Mouse (Mus musculus) E14TG2a.4 (cell line): ENCODE results near the gene Zfp775.

Experiments
- H3K27me3 ChIP-seq: 2 replicates; pipeline ENCODE4 v1.6.1; 2014; ENCODE audit warnings: low read length, control low read depth; ENCODE audit not compliant: insufficient read depth
- H3K36me3 ChIP-seq: 2 replicates; pipeline ENCODE4 v1.6.1; 2014; ENCODE audit warnings: low read length, control low read depth; ENCODE audit not compliant: insufficient read depth
- H3K4me1 ChIP-seq: replicated peaks from 2 replicates; pipeline ENCODE4 v1.6.1; 2014; ENCODE audit warnings: low read depth, low read length, control low read depth
- H3K4me3 ChIP-seq: replicated peaks from 2 replicates; pipeline ENCODE4 v1.5.1; 2014; ENCODE audit warnings: mild to moderate bottlenecking, low read length
- H3K9me3 ChIP-seq: 2 replicates; pipeline ENCODE4 v1.6.1; 2014; ENCODE audit warnings: low read length, control low read depth
- CTCF ChIP-seq: conservative IDR thresholded peaks from 2 replicates; pipeline ENCODE4 v1.5.1; 2014; ENCODE audit warnings: low read length
- NANOG ChIP-seq: IDR thresholded peaks from 2 replicates; pipeline ENCODE4 v1.6.1; 2014; ENCODE audit warnings: borderline replicate concordance, low read length, mixed read lengths
- POU5F1 ChIP-seq: IDR thresholded peaks from 2 replicates; pipeline ENCODE4 v1.6.1; 2014; ENCODE audit warnings: low read length, borderline replicate concordance

The Zfp775 gene

DNA sequence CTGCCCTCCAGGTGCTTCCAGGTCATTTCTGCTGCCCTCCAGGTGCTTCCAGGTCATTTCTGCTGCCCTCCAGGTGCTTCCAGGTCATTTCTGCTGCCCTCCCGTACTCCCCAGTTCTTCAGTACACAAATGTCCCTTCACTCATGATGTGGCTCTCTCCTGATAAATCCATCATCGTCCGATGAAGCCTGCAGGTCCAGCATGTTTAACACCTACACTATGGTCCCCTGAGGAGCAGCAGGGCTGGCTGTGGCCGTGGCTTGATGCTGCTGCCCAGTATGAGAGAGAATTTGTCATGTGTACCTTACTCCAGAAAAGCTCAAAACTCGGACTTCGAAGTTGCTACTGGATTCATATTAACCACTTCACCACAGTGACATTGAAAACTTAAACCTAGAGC, 39.5 kb downstream of the Zfp775 start:
- TF ChIP-seq CTCF (no peak), NANOG (no peak), POU5F1 (no peak)
- no peaks in the 10 kb centered on the region for H3K36me3 ChIP-seq
- H3K27me3 ChIP-seq = peaks cover 29% of the 10 kb centered on the region
- H3K4me1 ChIP-seq = no peaks in the 10 kb centered on the region
- H3K9me3 ChIP-seq = no peaks in the 10 kb centered on the region
- H3K4me3 ChIP-seq = no peak overlapping the region

DNA sequence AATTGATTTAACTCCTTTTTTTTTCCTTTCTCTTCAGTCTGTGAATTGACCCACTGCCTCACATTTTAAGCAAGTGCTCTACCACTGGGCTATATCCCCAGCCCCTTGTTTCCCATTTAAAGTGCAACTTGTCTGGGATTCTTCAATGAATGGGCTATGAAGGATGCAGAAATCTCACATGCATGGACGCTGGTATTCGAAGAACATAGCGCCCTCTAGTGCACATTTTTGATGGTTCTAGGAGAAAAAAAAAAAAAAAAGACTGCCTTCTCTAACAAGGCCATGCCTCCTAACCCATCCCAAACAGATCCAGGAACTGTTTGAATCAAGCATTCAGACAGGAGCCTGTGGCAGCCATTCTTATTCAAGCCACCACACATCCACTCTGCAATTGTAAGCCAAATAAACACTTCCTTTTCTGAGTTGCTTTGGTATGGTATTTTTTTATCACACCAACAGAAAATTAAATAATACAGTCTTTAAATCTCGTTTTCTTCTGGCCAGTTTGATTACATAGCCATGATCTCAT, 41.0 kb downstream of the Zfp775 start:
- Histone ChIP-seq H3K4me3 (no peak overlapping the region), H3K27me3 (peaks cover 19% of the 10 kb centered on the region), H3K4me1 (no peaks in the 10 kb centered on the region), H3K36me3 (no peaks in the 10 kb centered on the region), H3K9me3 (no peaks in the 10 kb centered on the region)
- TF ChIP-seq NANOG (no peak), CTCF (peak; percentile 58)

DNA sequence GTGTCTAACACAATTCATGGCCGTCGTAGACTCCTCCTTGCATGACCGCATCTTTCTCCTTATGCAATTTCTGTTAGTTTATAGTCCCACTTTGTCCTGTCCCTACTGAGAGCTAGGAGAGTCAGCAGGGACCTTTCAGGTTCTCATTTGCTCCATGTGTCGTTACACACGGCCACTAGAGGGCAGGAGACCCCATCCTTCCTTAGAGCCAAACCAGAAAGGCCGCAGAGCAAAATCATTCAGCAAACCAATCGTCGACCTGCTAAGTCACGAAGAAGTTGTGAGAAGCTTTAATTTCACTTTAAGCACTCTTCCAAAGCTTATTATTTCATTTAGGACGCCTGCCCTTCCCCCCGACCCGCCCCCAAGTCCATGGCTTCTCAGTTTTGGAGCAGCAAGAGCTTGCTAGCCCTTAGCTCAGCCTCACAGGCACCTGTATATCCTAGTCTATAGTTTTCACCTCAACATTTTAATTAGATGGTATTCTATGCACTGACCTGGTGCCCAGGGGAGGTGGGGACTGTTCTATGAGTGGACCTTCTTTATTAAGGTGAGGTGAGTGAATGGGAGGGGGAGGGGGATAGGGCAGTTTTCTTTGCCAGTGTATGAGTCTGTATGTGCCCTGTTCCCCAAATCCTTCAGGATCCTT, 43.9 kb downstream of the Zfp775 start:
- H3K4me3 ChIP-seq = no peak overlapping the region
- peaks cover 18% of the 10 kb centered on the region for H3K27me3 ChIP-seq
- no peaks in the 10 kb centered on the region for H3K4me1 ChIP-seq
- no peaks in the 10 kb centered on the region for H3K9me3 ChIP-seq
- no peaks in the 10 kb centered on the region for H3K36me3 ChIP-seq
- TF ChIP-seq NANOG = no peak
- no peak for TF ChIP-seq POU5F1
- TF ChIP-seq CTCF = peak; percentile 69

DNA sequence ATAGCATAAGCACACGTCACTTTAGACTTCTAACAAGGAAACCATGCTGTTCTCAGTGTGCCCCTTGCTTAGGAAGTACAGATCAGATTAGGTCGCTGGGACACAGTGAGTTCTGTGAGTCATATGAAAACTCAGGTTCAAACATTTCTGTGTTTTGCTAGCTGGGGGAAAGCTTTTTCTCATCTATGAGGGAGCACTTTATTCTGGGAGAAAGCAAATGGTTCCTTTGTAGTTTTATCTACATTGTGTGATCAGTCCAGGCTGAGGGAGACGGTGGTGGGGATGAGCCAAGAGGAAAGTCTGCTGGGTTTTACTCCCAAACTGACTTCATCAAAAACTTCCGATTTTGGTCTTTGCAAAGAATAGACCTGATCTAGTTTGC, 44.4 kb downstream of the Zfp775 start:
- H3K9me3 ChIP-seq = no peaks in the 10 kb centered on the region
- H3K36me3 ChIP-seq = no peaks in the 10 kb centered on the region
- H3K4me3 ChIP-seq = no peak overlapping the region
- no peaks in the 10 kb centered on the region for H3K4me1 ChIP-seq
- H3K27me3 ChIP-seq = peaks cover 18% of the 10 kb centered on the region
- TF ChIP-seq POU5F1 (no peak), NANOG (no peak), CTCF (no peak)

DNA sequence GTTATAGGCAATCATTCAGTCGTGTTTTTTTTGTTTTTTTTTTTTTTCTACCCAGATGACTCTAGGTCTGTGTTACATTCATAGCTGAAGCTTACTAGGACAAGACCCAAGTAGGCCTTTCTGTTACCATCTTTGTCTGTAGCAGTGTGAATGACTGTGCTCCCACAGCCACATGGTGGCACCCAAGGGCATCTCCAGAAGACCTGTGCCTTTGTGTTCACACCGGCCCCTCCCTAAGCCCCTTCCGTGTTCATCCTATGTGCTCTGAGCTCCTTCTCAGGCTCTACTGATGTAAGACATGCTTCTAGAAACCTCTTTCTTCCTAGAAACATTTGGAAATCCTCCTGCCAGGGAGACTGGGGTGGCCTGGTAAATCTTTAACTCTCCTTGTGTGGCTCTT, 45.1 kb downstream of the Zfp775 start, which contains the start of gene Gimap8:
TSS of gene Gimap8 (plus strand) at position 240 of the 400 bp plus-strand sequence.
- H3K4me1 ChIP-seq = no peaks in the 10 kb centered on the region
- H3K9me3 ChIP-seq = no peaks in the 10 kb centered on the region
- TF ChIP-seq CTCF (no peak), POU5F1 (no peak), NANOG (no peak)

DNA sequence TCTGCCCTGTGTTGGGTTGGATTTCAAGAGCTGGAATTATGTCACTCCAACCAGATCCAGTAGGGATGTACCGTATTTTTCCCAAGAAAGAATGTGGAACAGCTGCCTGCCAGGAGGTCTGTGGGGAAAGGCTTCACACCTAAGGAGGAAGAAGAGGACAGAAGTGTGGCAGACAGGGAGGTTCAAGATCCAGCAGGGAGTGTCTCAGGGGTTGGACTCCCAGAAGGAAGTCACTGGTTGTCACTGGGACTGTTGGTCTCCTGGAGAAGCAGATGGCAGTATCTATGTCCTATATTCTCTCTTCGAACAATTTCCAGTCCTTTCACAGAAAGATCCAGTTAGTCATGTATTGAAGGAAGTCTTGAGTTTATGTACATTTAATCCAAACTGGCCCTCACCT, 45.7 kb downstream of the Zfp775 start:
- H3K36me3 ChIP-seq = no peaks in the 10 kb centered on the region
- no peak for TF ChIP-seq NANOG
- TF ChIP-seq POU5F1 = no peak
- no peak for TF ChIP-seq CTCF
- no peaks in the 10 kb centered on the region for H3K4me1 ChIP-seq
- no peaks in the 10 kb centered on the region for H3K9me3 ChIP-seq
- no peak overlapping the region for H3K4me3 ChIP-seq
- peaks cover 21% of the 10 kb centered on the region for H3K27me3 ChIP-seq

More for the DNA sequence above, 45.1 kb downstream of the Zfp775 start, which contains the start of gene Gimap8:
- no peaks in the 10 kb centered on the region for H3K36me3 ChIP-seq
- no peak within 1 kb of the TSS for H3K4me3 ChIP-seq
- peaks cover 21% of the 10 kb centered on the region for H3K27me3 ChIP-seq

DNA sequence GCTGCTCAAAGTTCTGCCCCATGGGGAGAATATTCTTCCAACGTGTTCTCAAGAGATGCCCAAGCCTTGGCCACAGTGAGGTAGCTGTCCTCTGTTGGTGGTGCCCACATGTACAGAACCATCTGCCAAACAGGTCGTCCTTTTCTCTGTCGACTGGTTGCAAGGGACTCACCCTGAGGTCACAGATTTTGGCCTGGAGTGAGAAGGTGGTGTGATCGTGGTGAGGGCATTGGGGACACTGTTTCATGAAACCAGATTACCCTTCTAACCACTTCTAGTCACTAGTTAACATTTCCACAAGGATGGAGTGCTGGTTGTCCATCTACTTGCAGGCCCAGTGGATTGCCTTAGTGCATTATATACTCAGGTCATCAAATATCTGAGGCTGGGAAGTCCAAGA, 46.9 kb downstream of the Zfp775 start:
- H3K4me1 ChIP-seq = no peaks in the 10 kb centered on the region
- TF ChIP-seq CTCF = no peak
- TF ChIP-seq NANOG = no peak
- no peak for TF ChIP-seq POU5F1
- H3K9me3 ChIP-seq = no peaks in the 10 kb centered on the region
- no peaks in the 10 kb centered on the region for H3K36me3 ChIP-seq
- H3K4me3 ChIP-seq = no peak overlapping the region
- H3K27me3 ChIP-seq = peaks cover 21% of the 10 kb centered on the region

DNA sequence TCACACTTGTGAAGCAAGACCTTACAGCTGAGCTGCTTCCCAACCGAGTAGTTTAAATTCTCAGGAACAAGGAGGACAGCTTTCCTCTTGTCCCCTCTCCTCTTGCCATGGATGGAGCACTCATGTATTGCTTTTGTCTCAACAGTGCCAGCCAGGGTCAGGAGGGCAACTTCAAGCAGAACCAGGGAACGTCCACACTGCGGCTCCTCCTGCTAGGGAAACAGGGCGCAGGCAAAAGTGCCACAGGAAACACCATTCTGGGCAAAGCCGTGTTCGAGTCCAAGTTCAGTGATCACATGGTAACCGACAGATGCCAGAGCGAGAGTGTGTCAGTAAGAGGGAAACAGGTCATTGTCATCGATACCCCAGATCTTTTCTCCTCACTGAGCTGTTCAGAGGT, 48.2 kb downstream of the Zfp775 start:
- Histone ChIP-seq H3K27me3 (peaks cover 15% of the 10 kb centered on the region), H3K9me3 (no peaks in the 10 kb centered on the region), H3K36me3 (no peaks in the 10 kb centered on the region), H3K4me3 (no peak overlapping the region), H3K4me1 (no peaks in the 10 kb centered on the region)
- TF ChIP-seq NANOG (no peak), POU5F1 (no peak), CTCF (no peak)

DNA sequence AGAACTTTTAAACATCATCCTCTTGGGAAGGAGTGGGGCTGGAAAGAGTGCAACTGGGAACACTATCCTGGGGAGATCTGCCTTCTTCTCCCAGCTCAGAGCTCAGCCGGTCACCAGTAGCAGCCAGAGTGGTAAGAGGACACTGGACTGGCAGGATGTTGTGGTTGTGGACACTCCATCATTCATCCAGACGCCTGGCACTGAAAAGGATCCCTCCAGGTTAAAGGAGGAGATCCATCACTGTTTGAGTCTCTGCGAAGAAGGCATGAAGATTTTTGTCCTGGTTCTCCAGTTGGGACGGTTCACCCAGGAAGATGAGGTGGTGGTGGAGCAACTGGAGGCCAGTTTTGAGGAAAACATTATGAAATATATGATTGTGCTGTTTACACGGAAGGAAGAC, 56.9 kb downstream of the Zfp775 start:
- TF ChIP-seq POU5F1 = no peak
- no peak for TF ChIP-seq NANOG
- no peak for TF ChIP-seq CTCF
- no peaks in the 10 kb centered on the region for H3K36me3 ChIP-seq
- peaks cover 4% of the 10 kb centered on the region; the same call in 1 of the 2 replicates for H3K9me3 ChIP-seq
- H3K27me3 ChIP-seq = no peaks in the 10 kb centered on the region
- H3K4me3 ChIP-seq = no peak overlapping the region
- H3K4me1 ChIP-seq = no peaks in the 10 kb centered on the region
